Mouse (Mus musculus) midbrain, embryonic 12.5 days (tissue): ENCODE measurements around the gene Elovl4. TPM values are rescaled to one million over a fixed set of nuclear protein-coding genes. Genes with fewer than 3 reads are reported as not detected.

Experiments
- ATAC-seq: fragments of 200-750 bp; cut with Nextera tagmentation; 2 replicates; pipeline ENCODE4 v1.8.0; 2017; ENCODE audit warnings: low read depth, moderate TSS enrichment, moderate library complexity; ENCODE audit not compliant: low FRiP score
- H3K27ac ChIP-seq: fragments of 300-500 bp; sonication (generic); replicated peaks from 2 replicates; pipeline ENCODE4 v1.5.1; 2016; ENCODE audit warnings: mild to moderate bottlenecking
- H3K27me3 ChIP-seq: fragments of 300-500 bp; sonication (generic); 2 replicates; pipeline ENCODE4 v1.6.1; 2016; ENCODE audit warnings: mild to moderate bottlenecking
- H3K36me3 ChIP-seq: fragments of 300-500 bp; sonication (generic); 2 replicates; pipeline ENCODE4 v1.6.1; 2016
- H3K4me1 ChIP-seq: fragments of 300-500 bp; sonication (generic); 2 replicates; pipeline ENCODE4 v1.6.1; 2016
- H3K4me2 ChIP-seq: fragments of 300-500 bp; sonication (generic); replicated peaks from 2 replicates; pipeline ENCODE4 v1.6.1; 2016; ENCODE audit warnings: mild to moderate bottlenecking, moderate library complexity
- H3K4me3 ChIP-seq: fragments of 300-500 bp; sonication (generic); 2 replicates; pipeline ENCODE4 v1.5.1; 2016; ENCODE audit warnings: mild to moderate bottlenecking
- H3K9ac ChIP-seq: fragments of 300-500 bp; sonication (generic); replicated peaks from 2 replicates; pipeline ENCODE4 v1.6.1; 2016; ENCODE audit warnings: mild to moderate bottlenecking, moderate library complexity
- H3K9me3 ChIP-seq: fragments of 300-500 bp; sonication (generic); 2 replicates; pipeline ENCODE4 v1.6.1; 2016; ENCODE audit warnings: mild to moderate bottlenecking
- WGBS: fragments of 180-500 bp; shearing (Covaris S2); methylation state at CpG from one replicate; pipeline ENCODE4 v1.1.7; 2016; 5-methylcytosine and 5-hydroxymethylcytosine counted together
- polyA plus RNA-seq: library from polyadenylated mRNA; unstranded; fragments of >200 nt; fragmentation: Nextera tagmentation; extraction: Ambion mirVana; gene quantifications from 2 replicates; pipeline ENCODE4 v1.2.1, GENCODE M21; 2016

The Elovl4 gene
- polyA plus RNA-seq, 1 experiment from 2014 or later, result 50.7 TPM

DNA sequence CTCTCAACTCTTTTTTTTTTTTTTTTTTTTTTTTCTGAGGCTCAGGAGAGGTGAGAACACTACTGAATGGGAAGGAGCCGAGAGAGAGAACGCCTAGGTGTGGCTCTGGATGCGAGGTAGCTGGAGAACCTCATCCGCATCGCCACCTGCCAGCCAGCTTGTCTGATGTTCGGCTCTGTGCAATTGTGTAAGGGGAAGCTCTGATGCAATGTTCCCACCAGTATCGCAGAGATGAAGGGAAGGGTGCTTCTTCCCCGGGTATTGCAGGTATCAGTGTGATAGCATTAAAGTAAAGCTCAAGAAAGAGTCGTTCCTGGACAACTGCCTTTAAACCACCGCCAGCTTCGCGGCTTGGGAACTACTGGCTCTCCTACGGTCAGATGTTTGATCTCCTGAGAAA lies 1.7 kb downstream of the Elovl4 start:
- H3K4me3 ChIP-seq, result peak overlapping the region; percentile 75
- peak overlapping the region; percentile 84 for H3K4me2 ChIP-seq
- no peak for ATAC-seq
- H3K9ac ChIP-seq, result peak overlapping the region; percentile 76; the same call in 1 of the 2 replicates
- H3K4me1 ChIP-seq, result peaks cover 27% of the 10 kb centered on the region
- 0 out of 2 replicates have a peak, but pooled peaks cover 5% of the 10 kb centered on the region for H3K36me3 ChIP-seq
- H3K27me3 ChIP-seq, result peaks cover 8% of the 10 kb centered on the region
- H3K27ac ChIP-seq, result no peak overlapping the region
- 60% methylated on average over 13 of the region's 13 CpGs for WGBS
- no peaks in the 10 kb centered on the region for H3K9me3 ChIP-seq

DNA sequence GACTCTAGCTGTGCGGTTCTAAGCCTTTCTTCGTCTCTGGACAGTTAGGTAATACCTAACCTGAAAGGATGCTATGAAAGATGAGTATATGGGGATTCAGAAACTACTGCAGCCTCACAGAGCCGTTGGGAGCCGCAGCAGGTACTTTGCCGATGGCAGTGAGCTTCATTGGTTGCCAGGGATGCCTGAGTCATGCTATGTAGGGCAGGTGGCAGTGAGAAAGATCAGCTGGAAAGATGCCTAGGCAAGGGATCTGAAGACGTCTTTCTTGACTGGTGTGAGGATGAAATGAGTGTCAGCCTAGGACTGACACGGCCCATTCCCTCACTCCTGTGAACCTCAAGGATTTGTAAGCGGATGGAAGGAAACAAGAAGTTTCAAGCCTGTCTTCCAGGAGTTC lies 8.2 kb downstream of the Elovl4 start:
- Histone ChIP-seq H3K9ac (no peak overlapping the region), H3K36me3 (0 out of 2 replicates have a peak, but pooled peaks cover 5% of the 10 kb centered on the region), H3K27me3 (no peaks in the 10 kb centered on the region), H3K4me2 (no peak overlapping the region), H3K9me3 (no peaks in the 10 kb centered on the region), H3K4me3 (no peak overlapping the region), H3K4me1 (0 out of 2 replicates have a peak, but pooled peaks cover 4% of the 10 kb centered on the region), H3K27ac (no peak overlapping the region)
- WGBS, result 84% methylated on average over 8 of the region's 8 CpGs
- ATAC-seq, result no peak

DNA sequence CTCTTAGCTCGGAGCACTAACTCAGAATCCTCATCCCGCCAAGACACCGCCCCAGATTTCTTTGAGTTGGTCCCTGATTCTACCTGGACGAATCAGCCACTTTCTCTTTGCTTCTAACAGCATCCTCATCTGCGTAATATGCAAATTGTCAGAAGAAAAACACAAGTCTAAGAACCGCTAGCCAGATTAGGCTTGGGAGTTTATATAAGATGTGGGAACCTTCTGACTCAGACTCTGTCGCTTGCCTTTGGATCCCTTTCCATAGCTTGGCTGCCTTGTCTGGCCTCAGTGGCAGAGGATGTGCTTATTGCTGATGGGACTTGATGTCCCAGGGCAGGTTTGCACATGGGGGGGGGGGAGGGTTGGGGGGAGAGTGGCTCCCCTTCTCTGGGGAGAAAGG lies 9.2 kb downstream of the Elovl4 start:
- ATAC-seq, result no peak
- 92% methylated on average over 7 of the region's 7 CpGs for WGBS
- Histone ChIP-seq H3K27ac (no peak overlapping the region), H3K9me3 (no peaks in the 10 kb centered on the region), H3K36me3 (0 out of 2 replicates have a peak, but pooled peaks cover 5% of the 10 kb centered on the region), H3K9ac (no peak overlapping the region), H3K4me2 (no peak overlapping the region), H3K4me1 (no peaks in the 10 kb centered on the region), H3K27me3 (no peaks in the 10 kb centered on the region), H3K4me3 (no peak overlapping the region)

DNA sequence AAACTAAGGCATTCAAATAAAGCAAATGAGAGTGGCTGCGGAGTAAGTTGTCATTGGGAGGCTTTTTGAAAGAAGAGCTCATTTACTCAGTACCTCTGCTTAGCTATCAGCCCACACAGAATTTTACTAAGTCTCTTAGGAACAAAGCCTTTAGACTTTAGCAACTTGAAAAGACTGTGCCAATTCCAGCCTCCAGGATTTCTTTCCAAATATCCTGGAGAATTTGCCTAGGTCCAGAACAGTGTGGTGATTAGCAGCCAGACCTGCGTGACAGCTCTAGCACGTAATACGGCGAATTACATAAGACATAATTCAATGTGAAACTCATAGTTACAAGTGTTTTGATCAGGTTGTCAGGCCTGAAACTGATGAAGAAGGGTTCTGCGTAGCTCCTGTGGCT lies 16.8 kb downstream of the Elovl4 start:
- H3K27me3 ChIP-seq, result no peaks in the 10 kb centered on the region
- no peak for ATAC-seq
- H3K36me3 ChIP-seq, result 0 out of 2 replicates have a peak, but pooled peaks cover 22% of the 10 kb centered on the region
- no peak overlapping the region for H3K9ac ChIP-seq
- H3K9me3 ChIP-seq, result no peaks in the 10 kb centered on the region
- no peaks in the 10 kb centered on the region for H3K4me1 ChIP-seq
- no peak overlapping the region for H3K4me2 ChIP-seq
- no peak overlapping the region for H3K4me3 ChIP-seq
- H3K27ac ChIP-seq, result no peak overlapping the region
- 91% methylated on average over 6 of the region's 6 CpGs for WGBS

DNA sequence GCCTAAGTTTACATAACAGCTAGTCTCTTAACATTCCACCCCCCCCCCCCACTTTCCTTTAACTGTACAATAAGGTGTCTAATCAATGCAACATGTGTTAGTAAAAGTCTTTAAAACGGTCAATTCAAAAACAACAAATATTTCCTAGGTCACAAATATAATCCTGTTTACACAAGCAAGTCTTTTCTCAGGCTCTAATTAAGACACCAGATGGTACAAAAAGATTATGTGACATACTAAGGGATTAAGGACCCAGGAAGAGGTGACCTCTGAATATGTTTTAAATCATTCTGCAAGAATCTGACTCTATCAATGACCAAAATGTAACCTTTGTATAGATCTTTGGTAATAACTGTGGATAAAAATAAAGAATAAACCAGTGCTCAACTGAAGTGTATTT lies 20.6 kb downstream of the Elovl4 start:
- Histone ChIP-seq H3K4me1 (no peaks in the 10 kb centered on the region), H3K27ac (no peak overlapping the region), H3K9ac (no peak overlapping the region), H3K36me3 (peaks cover 39% of the 10 kb centered on the region), H3K9me3 (no peaks in the 10 kb centered on the region), H3K4me3 (no peak overlapping the region), H3K4me2 (no peak overlapping the region), H3K27me3 (no peaks in the 10 kb centered on the region)
- 42% methylated on average over 1 of the region's 1 CpGs for WGBS
- no peak for ATAC-seq

DNA sequence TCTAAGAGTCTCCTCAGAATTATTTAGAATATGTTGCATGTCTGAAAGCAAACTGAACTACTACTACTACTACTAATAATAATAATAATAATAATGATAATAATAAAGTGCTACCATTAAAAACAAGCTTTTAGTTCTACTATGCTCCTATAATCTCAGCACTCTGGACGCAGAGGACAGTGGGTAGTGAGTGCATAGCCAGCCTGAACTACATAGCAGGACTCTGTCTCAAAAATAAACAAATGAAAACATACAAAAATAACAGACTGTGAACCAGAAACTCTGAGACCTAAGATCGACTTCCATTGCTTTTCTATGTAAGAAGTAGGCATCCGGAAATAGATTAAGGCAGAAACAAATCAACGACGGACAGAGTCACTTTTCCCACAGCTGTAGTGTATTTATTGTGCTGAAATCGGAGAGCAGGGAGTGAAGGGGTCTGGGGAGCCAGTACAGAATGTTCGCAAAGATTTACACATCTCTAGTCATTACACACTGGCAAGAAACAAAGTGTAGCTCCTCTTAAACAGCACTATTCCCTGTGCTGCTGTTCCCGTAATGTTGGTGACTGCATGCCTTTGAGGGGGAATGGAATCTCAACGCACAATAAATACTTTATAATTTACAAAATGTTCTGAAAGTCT lies 27.6 kb downstream of the Elovl4 start:
- Histone ChIP-seq H3K27ac (no peak overlapping the region), H3K4me3 (no peak overlapping the region), H3K9ac (no peak overlapping the region), H3K9me3 (no peaks in the 10 kb centered on the region), H3K4me1 (no peaks in the 10 kb centered on the region), H3K27me3 (no peaks in the 10 kb centered on the region), H3K36me3 (peaks cover 26% of the 10 kb centered on the region), H3K4me2 (no peak overlapping the region)
- no peak for ATAC-seq
- 90% methylated on average over 9 of the region's 9 CpGs for WGBS

DNA sequence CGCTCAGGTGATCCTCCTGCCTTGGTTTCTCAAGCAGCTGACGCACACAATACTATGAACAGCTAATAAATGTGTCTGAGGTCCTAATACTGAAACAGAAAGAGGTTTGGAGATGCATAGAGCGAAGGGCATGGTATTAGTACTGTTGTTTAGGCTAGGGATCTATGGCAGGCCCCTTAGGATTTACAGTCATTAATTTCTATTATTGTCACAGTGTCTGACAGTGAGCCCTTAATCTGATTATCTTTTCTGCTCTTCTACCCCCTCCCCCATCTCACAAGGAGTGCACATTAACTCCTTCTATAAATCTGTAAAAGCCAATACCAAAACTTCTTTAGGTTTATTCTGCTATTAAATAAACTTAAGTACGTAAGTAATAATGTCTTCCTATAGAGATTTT lies 44.8 kb downstream of the Elovl4 start:
- no peaks in the 10 kb centered on the region for H3K4me1 ChIP-seq
- H3K27me3 ChIP-seq, result no peaks in the 10 kb centered on the region
- 70% methylated on average over 4 of the region's 4 CpGs for WGBS
- H3K36me3 ChIP-seq, result no peaks in the 10 kb centered on the region
- no peak overlapping the region for H3K27ac ChIP-seq
- H3K9ac ChIP-seq, result no peak overlapping the region
- H3K9me3 ChIP-seq, result no peaks in the 10 kb centered on the region
- no peak overlapping the region for H3K4me3 ChIP-seq
- no peak overlapping the region for H3K4me2 ChIP-seq
- no peak for ATAC-seq

DNA sequence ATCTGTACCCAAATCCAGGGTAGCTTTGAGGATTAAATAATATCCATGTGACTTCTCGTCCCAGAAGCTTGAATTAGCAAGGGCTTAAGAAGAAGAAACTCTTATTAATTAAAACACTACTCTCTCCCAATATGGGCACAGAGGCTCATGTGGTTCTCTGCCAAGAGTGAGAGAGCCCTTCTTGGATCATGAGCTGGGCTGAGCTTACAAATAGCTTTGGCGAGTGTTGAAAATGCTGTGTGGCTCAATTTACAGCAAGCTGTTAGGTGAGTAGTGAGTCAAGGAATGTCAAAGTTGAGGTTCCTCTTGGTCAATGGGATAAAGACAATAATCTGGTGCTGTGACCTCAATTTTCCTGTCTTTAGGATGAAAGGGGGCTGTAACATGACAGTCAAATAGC lies 74.2 kb downstream of the Elovl4 start:
- H3K27ac ChIP-seq, result no peak overlapping the region
- no peak overlapping the region for H3K4me3 ChIP-seq
- H3K9me3 ChIP-seq, result no peaks in the 10 kb centered on the region
- no peaks in the 10 kb centered on the region for H3K36me3 ChIP-seq
- no peak for ATAC-seq
- H3K27me3 ChIP-seq, result no peaks in the 10 kb centered on the region
- no peak overlapping the region for H3K9ac ChIP-seq
- no peak overlapping the region for H3K4me2 ChIP-seq
- 86% methylated on average over 2 of the region's 2 CpGs for WGBS
- H3K4me1 ChIP-seq, result peaks cover 3% of the 10 kb centered on the region; the same call in 1 of the 2 replicates

DNA sequence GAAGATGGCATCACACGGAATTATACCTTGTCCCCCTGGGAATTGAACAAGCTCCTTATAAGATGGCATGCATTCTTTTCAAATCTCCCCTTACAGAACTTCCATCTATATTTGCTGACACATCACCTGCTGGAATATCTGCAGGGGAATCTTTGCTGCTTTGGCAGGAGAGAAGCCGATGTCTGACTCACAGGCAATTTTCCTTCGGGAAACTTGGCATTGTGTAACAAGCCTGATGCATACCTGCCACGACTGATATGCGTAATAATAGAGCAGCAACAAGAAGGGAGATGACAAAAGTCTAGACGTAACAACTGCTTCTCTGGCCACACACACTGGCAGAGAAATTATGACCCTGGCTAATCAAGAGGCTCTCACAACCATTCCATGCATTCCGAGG lies 75.2 kb downstream of the Elovl4 start:
- WGBS, result 77% methylated on average over 7 of the region's 7 CpGs
- H3K4me3 ChIP-seq, result no peak overlapping the region
- H3K27me3 ChIP-seq, result no peaks in the 10 kb centered on the region; the same call in 1 of the 2 replicates
- H3K27ac ChIP-seq, result no peak overlapping the region
- no peaks in the 10 kb centered on the region for H3K36me3 ChIP-seq
- no peaks in the 10 kb centered on the region for H3K9me3 ChIP-seq
- H3K4me1 ChIP-seq, result peaks cover 3% of the 10 kb centered on the region; the same call in 1 of the 2 replicates
- H3K9ac ChIP-seq, result no peak overlapping the region
- ATAC-seq, result no peak
- no peak overlapping the region for H3K4me2 ChIP-seq

Other genes with a start within 250 kb of the Elovl4 start
- 34.6 and 36.8 TPM in 2 replicates for gene Ttk, start 28.4 kb upstream of the Elovl4 start, polyA plus RNA-seq
- 40.7 and 42.0 TPM in 2 replicates for gene Bckdhb, start 118.9 kb upstream of the Elovl4 start, polyA plus RNA-seq